Mouse (Mus musculus): Measurements from ENCODE around the gene Vdr. TPM values are rescaled to one million over a fixed set of nuclear protein-coding genes. Genes with fewer than 3 reads are reported as not detected.

The Vdr gene
- under 1 TPM; 0.35 to 0.61 TPM for total RNA-seq (2021)

GRCm38 (mm10) chr15:97910530-97910929 lies at the start of gene Vdr:
Vdr (minus strand) TSS chr15:97910630.
- intact Hi-C loops (cut with DNase I): no loop called here
- DNase-seq (ENCODE audit: low spot score in 2 of 2): no peak

- no peak for DNase-seq (ENCODE audit: low spot score in 2 of 2)
- intact Hi-C loops (cut with DNase I): no loop called here
Measured at GRCm38 (mm10) chr15:97956416-97956815, 46.0 kb upstream of the Vdr start.

- DNase-seq (ENCODE audit: low spot score in 2 of 2): no peak
- intact Hi-C loops (cut with DNase I): no loop called here
Measured at GRCm38 (mm10) chr15:97955742-97956141, 45.3 kb upstream of the Vdr start.

GRCm38 (mm10) chr15:97955286-97955685 lies 44.9 kb upstream of the Vdr start:
- intact Hi-C loops (cut with DNase I): no loop called here
- no peak for DNase-seq (ENCODE audit: low spot score in 2 of 2)

GRCm38 (mm10) chr15:97954671-97955070 lies 44.2 kb upstream of the Vdr start:
- intact Hi-C loops (cut with DNase I): loop anchor here (5.0 kb wide), 3 partner anchors 82 to 172 kb away; no protein-coding TSS in a partner anchor
- no peak for DNase-seq (ENCODE audit: low spot score in 2 of 2)

- DNase-seq (ENCODE audit: low spot score in 2 of 2): no peak
- intact Hi-C loops (cut with DNase I): loop anchor here (1.0 to 5.0 kb wide), 4 partner anchors 81 to 236 kb away; no protein-coding TSS in a partner anchor
Measured at GRCm38 (mm10) chr15:97952889-97953189, 42.4 kb upstream of the Vdr start.

- intact Hi-C loops (cut with DNase I): loop anchor here (1.0 to 5.0 kb wide), 4 partner anchors 80 to 235 kb away; no protein-coding TSS in a partner anchor
Measured at GRCm38 (mm10) chr15:97952137-97952888, 41.9 kb upstream of the Vdr start.

GRCm38 (mm10) chr15:97950240-97950639 lies 39.8 kb upstream of the Vdr start:
- intact Hi-C loops (cut with DNase I): loop anchor here (5.0 kb wide), 3 partner anchors 78 to 168 kb away; no protein-coding TSS in a partner anchor
- DNase-seq (ENCODE audit: low spot score in 2 of 2): peak in 1 of 2 experiments; percentile 24

More at GRCm38 (mm10) chr15:97952137-97952888, 41.9 kb upstream of the Vdr start:
- peak; percentile 53 to 61 for DNase-seq (ENCODE audit: low spot score in 2 of 2)

GRCm38 (mm10) chr15:97949706-97950105 lies 39.3 kb upstream of the Vdr start:
- DNase-seq (ENCODE audit: low spot score in 2 of 2): no peak
- intact Hi-C loops (cut with DNase I): loop anchor here (5.0 kb wide), 3 partner anchors 77 to 167 kb away; no protein-coding TSS in a partner anchor

GRCm38 (mm10) chr15:97948720-97949119 lies 38.3 kb upstream of the Vdr start:
- intact Hi-C loops (cut with DNase I): no loop called here
- DNase-seq (ENCODE audit: low spot score in 2 of 2): no peak

- intact Hi-C loops (cut with DNase I): no loop called here
Measured at GRCm38 (mm10) chr15:97945656-97946315, 35.4 kb upstream of the Vdr start.

GRCm38 (mm10) chr15:97944919-97945574 lies 34.6 kb upstream of the Vdr start:
- no peak for DNase-seq (ENCODE audit: low spot score in 2 of 2)
- intact Hi-C loops (cut with DNase I): no loop called here

More at GRCm38 (mm10) chr15:97945656-97946315, 35.4 kb upstream of the Vdr start:
- no peak for DNase-seq (ENCODE audit: low spot score in 2 of 2)

GRCm38 (mm10) chr15:97943356-97943755 lies 32.9 kb upstream of the Vdr start:
- DNase-seq (ENCODE audit: low spot score in 2 of 2): no peak
- intact Hi-C loops (cut with DNase I): no loop called here

GRCm38 (mm10) chr15:97942538-97942937 lies 32.1 kb upstream of the Vdr start:
- intact Hi-C loops (cut with DNase I): no loop called here
- no peak for DNase-seq (ENCODE audit: low spot score in 2 of 2)

GRCm38 (mm10) chr15:97941306-97941705 lies 30.9 kb upstream of the Vdr start:
- intact Hi-C loops (cut with DNase I): no loop called here
- DNase-seq (ENCODE audit: low spot score in 2 of 2): no peak

- intact Hi-C loops (cut with DNase I): no loop called here
- DNase-seq (ENCODE audit: low spot score in 2 of 2): no peak
Measured at GRCm38 (mm10) chr15:97940088-97940487, 29.7 kb upstream of the Vdr start.

GRCm38 (mm10) chr15:97938580-97938979 lies 28.1 kb upstream of the Vdr start:
- intact Hi-C loops (cut with DNase I): no loop called here
- no peak for DNase-seq (ENCODE audit: low spot score in 2 of 2)

- DNase-seq (ENCODE audit: low spot score in 2 of 2): no peak
- intact Hi-C loops (cut with DNase I): no loop called here
Measured at GRCm38 (mm10) chr15:97932441-97932840, 22.0 kb upstream of the Vdr start.

GRCm38 (mm10) chr15:97929259-97929824 lies 18.9 kb upstream of the Vdr start:
- intact Hi-C loops (cut with DNase I): no loop called here
- DNase-seq (ENCODE audit: low spot score in 2 of 2): no peak

- intact Hi-C loops (cut with DNase I): no loop called here
- DNase-seq (ENCODE audit: low spot score in 2 of 2): no peak
Measured at GRCm38 (mm10) chr15:97927821-97928220, 17.4 kb upstream of the Vdr start.

Measured in left cerebral cortex, postnatal 36 days (tissue).